Mouse (Mus musculus) liver, embryonic 12.5 days (tissue): ENCODE measurements around the gene Cldn7. TPM values are rescaled to one million over a fixed set of nuclear protein-coding genes. Genes with fewer than 3 reads are reported as not detected.
"Not testable (repeated sequence)": the region's sequence is repeated elsewhere in the genome, so short reads cannot be mapped to it uniquely, and the experiment has no call there.

Experiments
- ATAC-seq: fragments of 200-750 bp; cut with Nextera tagmentation; 2 replicates; pipeline ENCODE4 v1.8.0; 2017; ENCODE audit warnings: moderate number of reproducible peaks, mild to moderate bottlenecking, moderate library complexity
- H3K27ac ChIP-seq: fragments of 300-500 bp; sonication (generic); 2 replicates; pipeline ENCODE4 v1.5.1; 2016; ENCODE audit warnings: mild to moderate bottlenecking
- H3K27me3 ChIP-seq: fragments of 300-500 bp; sonication (generic); replicated peaks from 2 replicates; pipeline ENCODE4 v1.6.1; 2016; ENCODE audit warnings: mild to moderate bottlenecking, moderate library complexity
- H3K36me3 ChIP-seq: fragments of 300-500 bp; sonication (generic); 2 replicates; pipeline ENCODE4 v1.6.1; 2016; ENCODE audit warnings: mild to moderate bottlenecking, moderate library complexity
- H3K4me1 ChIP-seq: fragments of 300-500 bp; sonication (generic); 2 replicates; pipeline ENCODE4 v1.6.1; 2016
- H3K4me2 ChIP-seq: fragments of 300-500 bp; sonication (generic); 2 replicates; pipeline ENCODE4 v1.6.1; 2016; ENCODE audit warnings: mild to moderate bottlenecking, moderate library complexity
- H3K4me3 ChIP-seq: fragments of 300-500 bp; sonication (generic); 2 replicates; pipeline ENCODE4 v1.5.1; 2016; ENCODE audit warnings: mild to moderate bottlenecking, moderate library complexity
- H3K9ac ChIP-seq: fragments of 300-500 bp; sonication (generic); 2 replicates; pipeline ENCODE4 v1.6.1; 2016; ENCODE audit warnings: mild to moderate bottlenecking, moderate library complexity
- H3K9me3 ChIP-seq: fragments of 300-500 bp; sonication (generic); replicated peaks from 2 replicates; pipeline ENCODE4 v1.6.1; 2016; ENCODE audit warnings: mild to moderate bottlenecking, moderate library complexity
- WGBS: fragments of 180-500 bp; shearing (Covaris S2); methylation state at CpG from one replicate; pipeline ENCODE4 v1.1.7; 2016; ENCODE audit not compliant: insufficient replicate concordance; 5-methylcytosine and 5-hydroxymethylcytosine counted together
- polyA plus RNA-seq: library from polyadenylated mRNA; unstranded; fragments of >200 nt; fragmentation: Nextera tagmentation; extraction: Ambion mirVana; gene quantifications from 2 replicates; pipeline ENCODE4 v1.2.1, GENCODE M21; 2016

Cldn7 gene
- polyA plus RNA-seq, 1 experiment from 2014 or later: 3.3 TPM

DNA sequence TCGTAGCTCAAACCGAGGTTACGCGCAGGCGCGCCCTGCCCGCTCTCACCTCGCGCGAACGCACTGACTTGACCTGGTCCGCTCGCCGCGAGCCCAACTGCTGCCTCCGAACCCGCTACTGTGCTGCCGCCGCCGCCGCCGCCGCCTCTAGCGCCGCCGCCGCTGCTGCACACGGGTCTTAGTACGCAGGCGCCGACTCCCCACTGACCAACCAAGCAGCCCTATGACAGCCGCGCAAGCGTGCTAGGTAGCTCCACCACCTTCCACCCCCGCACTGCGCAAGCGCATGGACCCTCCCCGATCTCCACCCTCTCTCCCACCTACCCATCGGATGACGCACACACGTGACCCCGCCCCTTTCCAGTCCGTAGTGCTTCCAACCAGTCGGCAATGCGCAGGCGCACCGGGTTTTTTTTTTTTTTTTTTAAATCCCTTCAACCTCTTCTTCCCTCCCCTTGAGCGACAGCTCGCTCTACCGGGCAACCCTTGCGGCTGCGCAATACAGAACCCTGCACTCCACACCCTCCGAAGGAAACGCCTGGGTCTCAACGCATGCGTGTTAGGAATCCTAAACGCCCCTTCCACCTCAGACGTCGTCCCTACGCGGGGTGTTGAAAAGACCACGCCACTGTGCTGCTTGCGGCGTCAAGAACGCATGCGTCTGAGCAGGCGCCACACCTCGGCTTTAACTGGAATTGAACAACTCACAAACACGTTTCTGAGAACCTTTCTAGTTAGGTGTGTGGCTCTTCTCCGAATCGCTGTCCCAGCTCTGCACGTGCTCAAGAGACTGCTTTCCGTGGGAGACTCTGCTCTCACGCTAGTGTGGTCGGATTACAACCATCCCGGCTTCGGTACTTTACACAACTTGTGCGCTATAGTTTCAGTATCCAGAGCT is 43.2 kb upstream of the Cldn7 start, which contains the start of gene Eif5a:
Gene Eif5a (minus strand): TSS at position 845 of the 898 bp plus-strand sequence.
- peaks cover 58% of the 10 kb centered on the region for H3K4me1 ChIP-seq
- H3K4me3 ChIP-seq: peak within 1 kb of the TSS; percentile 86
- WGBS: under 1% methylated on average over 78 of the region's 78 CpGs

DNA sequence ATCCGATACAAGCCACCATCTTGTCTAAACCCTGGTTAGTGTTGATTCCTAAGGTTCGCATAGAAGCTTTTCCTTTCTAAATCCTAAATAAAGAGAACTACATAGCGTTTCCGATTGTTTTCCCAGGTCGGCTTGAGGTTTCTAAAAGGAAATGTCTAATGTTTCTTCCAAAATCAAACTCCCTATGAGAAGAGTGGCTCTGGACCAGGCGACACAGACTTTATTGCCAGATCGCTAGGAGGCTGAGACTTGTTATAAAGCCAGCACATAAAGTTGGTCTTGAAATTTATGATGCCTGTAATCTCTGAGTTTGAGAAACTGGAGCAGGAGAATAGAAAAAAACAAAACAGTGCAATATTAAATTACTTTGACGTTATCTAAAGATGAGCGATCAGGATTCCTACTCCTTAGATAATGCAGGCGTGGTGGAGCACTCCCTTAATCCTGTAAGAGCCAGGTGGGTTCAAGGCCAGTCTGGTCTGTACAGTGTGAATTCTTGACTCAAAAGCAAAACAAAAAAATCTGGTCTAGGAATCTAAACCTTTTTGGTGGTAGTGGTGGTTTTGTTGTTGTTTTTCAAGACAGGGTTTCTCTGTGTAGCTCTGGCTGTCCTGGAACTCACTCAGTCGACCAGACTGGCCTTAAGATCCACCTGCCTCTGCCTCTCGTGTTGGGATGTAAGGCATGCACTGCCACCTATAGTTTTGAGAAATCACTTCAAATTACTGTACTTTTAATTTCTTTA is 42.4 kb upstream of the Cldn7 start:
- WGBS: 1% methylated on average over 12 of the region's 12 CpGs

More for the DNA sequence above, 43.2 kb upstream of the Cldn7 start, which contains the start of gene Eif5a:
- ATAC-seq: peak; percentile 91
- H3K36me3 ChIP-seq: peaks cover 36% of the 10 kb centered on the region
- peak within 1 kb of the TSS; percentile 99 for H3K27ac ChIP-seq
- H3K27me3 ChIP-seq: no peaks in the 10 kb centered on the region
- peak within 1 kb of the TSS; percentile 100 for H3K9ac ChIP-seq
- H3K9me3 ChIP-seq: no peaks in the 10 kb centered on the region
- peak within 1 kb of the TSS; percentile 92 for H3K4me2 ChIP-seq

DNA sequence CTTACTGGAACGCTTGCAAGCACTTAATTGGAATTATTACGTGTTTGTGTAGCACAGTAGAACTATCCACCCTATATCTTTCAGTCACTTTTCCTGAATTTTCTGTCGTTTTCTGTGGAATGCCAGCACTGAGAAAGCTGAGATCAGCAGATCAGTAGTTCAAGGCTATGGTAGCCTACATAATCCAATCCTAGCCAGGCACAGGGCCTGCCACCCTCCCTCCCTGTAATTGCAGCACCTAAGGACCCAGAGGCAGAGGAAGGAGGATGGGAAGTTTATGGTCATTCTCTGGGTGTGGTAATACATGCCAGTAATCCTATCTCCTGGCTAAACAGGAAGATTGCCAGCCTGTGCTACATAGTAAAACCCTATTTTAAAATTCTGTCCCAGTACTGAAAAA is 41.8 kb upstream of the Cldn7 start:
- Histone ChIP-seq H3K27me3 (no peaks in the 10 kb centered on the region), H3K4me1 (peaks cover 44% of the 10 kb centered on the region), H3K4me3 (peak overlapping the region; percentile 86), H3K4me2 (peak overlapping the region; percentile 78), H3K9ac (peak overlapping the region; percentile 79), H3K9me3 (no peaks in the 10 kb centered on the region), H3K27ac (peak overlapping the region; percentile 99), H3K36me3 (peaks cover 21% of the 10 kb centered on the region)
- 65% methylated on average over 3 of the region's 3 CpGs for WGBS
- ATAC-seq: no peak

More for the DNA sequence above, 42.4 kb upstream of the Cldn7 start:
- no peak for ATAC-seq
- peaks cover 50% of the 10 kb centered on the region for H3K4me1 ChIP-seq
- H3K4me3 ChIP-seq: peak overlapping the region; percentile 86
- H3K27me3 ChIP-seq: no peaks in the 10 kb centered on the region
- H3K9ac ChIP-seq: peak overlapping the region; percentile 79
- H3K9me3 ChIP-seq: no peaks in the 10 kb centered on the region
- peaks cover 27% of the 10 kb centered on the region for H3K36me3 ChIP-seq
- peak overlapping the region; percentile 99 for H3K27ac ChIP-seq
- peak overlapping the region; percentile 78 for H3K4me2 ChIP-seq

DNA sequence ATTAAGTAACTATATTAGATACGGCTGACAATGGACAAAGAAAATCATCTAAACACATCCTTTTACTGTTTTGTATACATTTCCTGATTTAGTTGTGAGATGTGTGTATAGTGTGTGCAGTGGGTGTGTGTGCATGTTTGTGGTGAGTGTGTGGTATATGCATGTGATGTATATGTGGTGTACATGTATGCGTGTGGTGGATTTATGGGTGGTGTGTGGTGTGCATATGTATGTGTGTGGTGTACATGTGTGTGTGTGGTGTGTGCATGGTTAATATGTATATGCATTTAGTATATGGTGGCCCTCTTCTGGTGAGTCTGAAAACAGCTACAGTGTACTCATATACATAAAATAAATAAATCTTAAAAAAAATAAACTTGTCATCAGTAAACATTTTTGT is 37.1 kb upstream of the Cldn7 start:
- H3K27ac ChIP-seq: no peak overlapping the region
- H3K36me3 ChIP-seq: no peaks in the 10 kb centered on the region
- WGBS: 90% methylated on average over 2 of the region's 2 CpGs
- H3K4me3 ChIP-seq: no peak overlapping the region
- ATAC-seq: no peak
- H3K9ac ChIP-seq: no peak overlapping the region
- no peaks in the 10 kb centered on the region for H3K27me3 ChIP-seq
- H3K4me1 ChIP-seq: peaks cover 27% of the 10 kb centered on the region
- H3K4me2 ChIP-seq: no peak overlapping the region
- H3K9me3 ChIP-seq: no peaks in the 10 kb centered on the region

DNA sequence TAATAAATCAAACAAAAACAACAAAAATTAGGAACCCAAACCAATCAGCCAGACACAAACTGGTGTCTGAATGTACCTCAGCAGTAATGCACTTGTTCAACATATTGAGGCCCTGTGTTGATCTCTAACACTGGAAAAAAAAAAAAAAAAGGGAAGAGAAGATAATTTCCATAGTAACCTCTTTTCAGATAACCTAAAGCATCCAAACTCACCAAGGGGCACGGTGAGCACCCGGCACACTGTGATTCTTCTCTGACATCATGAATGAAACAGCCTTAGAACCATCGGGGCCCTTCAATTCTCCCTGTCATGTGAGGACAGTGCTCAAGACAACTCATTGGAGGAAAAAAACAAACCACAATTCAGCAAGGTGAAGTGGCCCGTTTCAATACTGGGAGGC is 34.9 kb upstream of the Cldn7 start:
- Histone ChIP-seq H3K27ac (no peak overlapping the region), H3K4me3 (no peak overlapping the region), H3K4me2 (no peak overlapping the region), H3K9ac (no peak overlapping the region), H3K9me3 (no peaks in the 10 kb centered on the region), H3K27me3 (peaks cover 5% of the 10 kb centered on the region), H3K4me1 (peaks cover 16% of the 10 kb centered on the region), H3K36me3 (no peaks in the 10 kb centered on the region)
- WGBS: 32% methylated on average over 4 of the region's 4 CpGs
- no peak for ATAC-seq

DNA sequence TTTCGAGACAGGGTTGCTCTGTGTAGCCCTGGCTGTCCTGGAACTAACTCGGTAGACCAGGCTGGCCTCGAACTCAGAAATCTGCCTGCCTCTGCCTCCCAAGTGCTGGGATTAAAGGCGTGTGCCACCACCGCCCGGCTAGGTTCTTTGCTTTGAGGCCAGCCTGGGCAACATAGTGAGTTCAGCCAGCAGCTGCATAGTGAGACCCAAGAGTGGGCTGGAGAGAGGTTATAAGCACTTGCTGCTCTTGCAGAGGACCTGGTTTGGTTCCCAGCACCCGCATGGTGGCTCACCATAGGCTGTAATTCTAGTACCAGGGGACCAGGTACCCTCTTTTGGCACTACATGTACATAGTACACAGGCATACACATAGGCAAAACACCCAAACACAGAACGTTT is 34.4 kb upstream of the Cldn7 start:
- not testable (repeated sequence) for H3K4me3 ChIP-seq, H3K27me3 ChIP-seq, ATAC-seq, H3K27ac ChIP-seq, H3K9ac ChIP-seq, H3K36me3 ChIP-seq, H3K9me3 ChIP-seq, H3K4me2 ChIP-seq
- 76% methylated on average over 8 of the region's 8 CpGs for WGBS
- peaks cover 21% of the 10 kb centered on the region for H3K4me1 ChIP-seq

DNA sequence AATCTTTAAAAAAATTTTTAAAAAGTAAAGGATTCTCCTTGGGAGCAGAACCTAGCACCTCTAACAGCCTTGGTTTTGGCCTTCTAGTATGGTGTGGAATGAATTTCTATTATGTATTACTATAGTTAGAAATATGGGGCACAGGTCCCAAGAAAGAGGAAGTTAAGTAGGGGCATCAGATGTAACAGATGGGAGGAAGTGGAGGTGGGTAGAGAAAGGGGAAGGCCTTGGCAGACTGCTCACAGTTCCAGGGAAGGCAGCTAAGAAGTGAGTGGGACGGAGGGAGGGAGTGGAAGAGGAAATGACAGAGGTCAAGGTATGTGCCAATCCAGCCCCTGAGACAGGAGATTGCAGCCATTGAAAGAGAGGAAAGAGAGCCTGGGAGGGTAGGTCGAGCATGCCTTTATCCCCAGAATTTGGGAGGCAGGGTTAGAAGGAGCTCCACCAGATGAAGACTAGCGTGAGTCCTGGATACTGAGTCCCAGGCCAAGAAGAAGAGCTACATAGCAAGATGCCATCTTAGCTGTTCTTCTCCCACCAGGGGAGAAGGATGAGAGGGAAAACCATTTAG is 33.5 kb upstream of the Cldn7 start:
- no peak overlapping the region for H3K4me3 ChIP-seq
- no peaks in the 10 kb centered on the region for H3K36me3 ChIP-seq
- H3K27me3 ChIP-seq: peaks cover 19% of the 10 kb centered on the region
- H3K9ac ChIP-seq: no peak overlapping the region
- H3K4me2 ChIP-seq: no peak overlapping the region
- H3K9me3 ChIP-seq: no peaks in the 10 kb centered on the region
- H3K27ac ChIP-seq: 0 out of 2 replicates have a peak overlapping the region, but pooled peaks have one; percentile 47
- peaks cover 30% of the 10 kb centered on the region for H3K4me1 ChIP-seq
- 41% methylated on average over 3 of the region's 3 CpGs for WGBS
- no peak for ATAC-seq

DNA sequence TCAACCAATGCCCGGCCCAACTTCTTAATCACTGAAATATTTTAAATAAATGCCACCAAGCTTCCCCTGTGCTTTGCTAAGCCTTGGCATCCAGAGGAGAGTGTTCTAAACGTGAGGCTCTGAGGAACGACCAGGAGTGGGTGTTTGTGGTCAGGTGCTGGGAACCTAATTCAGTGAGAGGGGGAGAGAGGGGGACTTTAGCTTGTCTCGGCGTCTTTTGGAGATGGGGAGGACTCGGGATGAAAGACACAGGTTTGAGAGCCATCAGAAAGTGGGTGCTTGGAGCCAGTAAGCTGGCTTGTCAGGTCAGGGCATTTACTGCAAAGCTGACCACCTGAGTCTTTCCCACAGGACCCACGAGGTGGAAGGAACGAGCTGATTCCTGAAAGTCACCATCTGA is 32.8 kb upstream of the Cldn7 start:
- whole genome bisulfite sequencing: 54% methylated on average over 8 of the region's 8 CpGs
- H3K9me3 ChIP-seq: no peaks in the 10 kb centered on the region
- H3K36me3 ChIP-seq: no peaks in the 10 kb centered on the region
- H3K27ac ChIP-seq: no peak overlapping the region
- peaks cover 36% of the 10 kb centered on the region for H3K4me1 ChIP-seq
- H3K27me3 ChIP-seq: peaks cover 26% of the 10 kb centered on the region
- no peak overlapping the region for H3K4me2 ChIP-seq
- no peak overlapping the region for H3K9ac ChIP-seq
- no peak for ATAC-seq
- H3K4me3 ChIP-seq: no peak overlapping the region

DNA sequence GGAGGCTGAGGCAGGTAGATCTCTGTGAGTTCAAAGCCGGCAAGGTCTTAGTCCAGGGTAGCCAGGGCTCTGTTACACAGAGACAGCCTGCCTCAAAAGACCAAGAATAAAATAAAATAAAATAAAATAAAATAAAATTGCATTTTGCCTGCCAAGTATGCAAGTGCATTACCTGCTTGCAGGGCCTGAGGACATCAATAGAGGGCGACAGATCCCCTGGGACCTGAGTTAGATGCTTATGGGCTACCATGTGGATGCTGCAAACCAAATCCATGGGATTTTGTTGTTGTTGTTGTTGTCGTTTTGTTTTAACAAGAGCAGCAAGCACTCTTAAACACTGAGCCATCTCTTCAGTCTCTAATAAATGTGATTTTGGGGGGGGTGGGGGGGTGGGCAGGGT is 32.3 kb upstream of the Cldn7 start:
- no peak overlapping the region for H3K4me3 ChIP-seq
- WGBS: 29% methylated on average over 3 of the region's 3 CpGs
- no peaks in the 10 kb centered on the region for H3K9me3 ChIP-seq
- peaks cover 41% of the 10 kb centered on the region for H3K4me1 ChIP-seq
- no peak overlapping the region for H3K4me2 ChIP-seq
- H3K27me3 ChIP-seq: peaks cover 31% of the 10 kb centered on the region
- H3K27ac ChIP-seq: no peak overlapping the region
- ATAC-seq: no peak
- H3K9ac ChIP-seq: no peak overlapping the region
- no peaks in the 10 kb centered on the region for H3K36me3 ChIP-seq

DNA sequence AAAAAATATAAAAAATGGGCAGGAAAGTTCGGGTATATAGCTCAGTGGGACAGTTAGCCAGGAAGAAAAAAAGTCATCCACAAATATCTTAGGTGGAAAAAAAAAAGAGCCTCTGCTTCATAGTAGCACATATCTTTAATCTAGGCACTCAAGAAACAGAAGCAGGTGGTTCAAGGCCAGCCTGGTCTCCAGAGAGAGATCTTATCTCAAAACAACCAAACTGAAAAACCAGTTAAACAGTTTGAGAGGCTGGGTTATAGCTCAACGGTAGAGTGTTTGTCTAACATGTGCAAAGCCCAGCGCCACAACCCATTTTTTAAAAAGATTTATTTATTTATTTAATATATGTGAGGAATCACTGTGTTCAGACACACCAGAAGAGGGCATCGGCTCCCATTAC is 31.5 kb upstream of the Cldn7 start:
- Histone ChIP-seq H3K27ac (no peak overlapping the region), H3K9me3 (no peaks in the 10 kb centered on the region), H3K4me2 (no peak overlapping the region), H3K4me1 (peaks cover 44% of the 10 kb centered on the region), H3K4me3 (no peak overlapping the region), H3K36me3 (no peaks in the 10 kb centered on the region), H3K27me3 (peaks cover 39% of the 10 kb centered on the region), H3K9ac (no peak overlapping the region)
- WGBS: 51% methylated on average over 4 of the region's 4 CpGs
- ATAC-seq: no peak

DNA sequence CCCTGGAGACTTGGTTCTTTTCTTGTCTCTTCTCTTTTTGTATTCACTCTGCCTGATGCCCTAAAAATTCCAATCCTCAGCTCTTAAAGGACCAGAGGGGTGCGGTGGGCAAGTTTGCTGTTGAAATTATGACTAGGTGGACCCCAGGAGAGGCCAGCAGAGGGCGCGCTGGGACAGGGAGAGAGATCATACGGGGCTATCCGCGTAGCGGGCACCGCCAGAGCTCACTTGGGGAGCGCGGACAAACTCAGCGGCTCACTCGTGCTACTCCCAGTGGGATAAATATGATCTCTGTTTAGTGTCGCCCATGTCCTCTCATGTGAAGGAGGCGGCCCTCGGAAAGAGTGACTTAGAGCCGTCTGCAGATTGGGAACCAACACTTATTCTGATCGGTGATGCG is 30.4 kb upstream of the Cldn7 start:
- Histone ChIP-seq H3K27ac (no peak overlapping the region; the same call in 1 of the 2 replicates), H3K4me1 (peaks cover 44% of the 10 kb centered on the region), H3K27me3 (peaks cover 50% of the 10 kb centered on the region), H3K9ac (no peak overlapping the region), H3K9me3 (no peaks in the 10 kb centered on the region), H3K4me3 (peak overlapping the region; percentile 56), H3K4me2 (peak overlapping the region; percentile 91), H3K36me3 (no peaks in the 10 kb centered on the region)
- ATAC-seq: peak; percentile 59
- 2% methylated on average over 18 of the region's 18 CpGs for WGBS

DNA sequence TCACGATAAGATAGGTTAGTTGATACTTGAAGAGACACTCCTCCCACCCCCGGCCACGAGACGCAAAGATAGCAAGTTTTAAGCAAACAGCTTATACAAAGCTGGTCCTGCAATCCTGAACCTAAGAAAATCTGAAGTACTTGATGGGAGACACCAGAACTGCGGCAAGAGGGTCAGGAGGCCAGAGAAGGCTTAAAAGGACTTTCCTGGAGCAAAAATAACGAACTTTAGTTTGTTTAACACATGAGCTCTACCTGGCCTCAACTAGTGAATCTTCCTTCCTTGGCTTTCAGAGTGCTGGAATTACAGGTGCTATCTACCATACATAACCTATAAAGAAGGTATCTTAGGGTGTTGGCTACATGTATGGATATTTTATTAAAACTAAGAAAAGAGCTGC is 29.9 kb upstream of the Cldn7 start:
- WGBS: 19% methylated on average over 6 of the region's 6 CpGs
- ATAC-seq: no peak
- peaks cover 55% of the 10 kb centered on the region for H3K27me3 ChIP-seq
- H3K9me3 ChIP-seq: no peaks in the 10 kb centered on the region
- H3K36me3 ChIP-seq: no peaks in the 10 kb centered on the region
- no peak overlapping the region for H3K27ac ChIP-seq
- H3K4me3 ChIP-seq: peak overlapping the region; percentile 56
- H3K9ac ChIP-seq: no peak overlapping the region; the same call in 1 of the 2 replicates
- H3K4me2 ChIP-seq: peak overlapping the region; percentile 91
- peaks cover 43% of the 10 kb centered on the region for H3K4me1 ChIP-seq
